Comparison of ENCODE assay signal across 7 mouse cellular contexts in the genomic region with DNA sequence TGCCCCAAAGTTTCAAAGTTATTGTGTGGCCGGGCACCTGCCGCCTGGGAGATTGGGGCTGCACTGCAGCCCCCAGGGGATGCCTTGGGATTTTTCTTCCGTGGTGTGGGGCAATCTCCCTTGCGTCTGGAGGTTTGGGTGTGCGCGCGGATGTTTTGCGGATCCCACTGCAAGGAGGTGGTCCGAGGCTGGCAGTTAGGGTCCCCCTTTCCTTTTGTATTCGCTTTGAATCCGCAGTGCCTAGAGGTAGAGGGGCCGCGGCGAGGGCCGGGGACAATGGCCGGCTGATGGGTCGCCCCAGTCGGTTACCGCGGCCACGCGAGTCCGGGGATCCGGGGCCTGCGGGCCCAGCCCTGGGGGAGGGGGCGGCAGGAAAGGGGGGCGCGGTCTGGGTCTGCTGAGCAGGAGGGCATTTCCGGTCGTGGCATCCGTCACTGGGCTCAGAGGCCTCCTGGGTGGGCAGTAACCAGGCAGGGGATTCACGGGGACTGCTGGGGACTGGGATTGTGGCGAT. TPM values are rescaled to one million over a fixed set of nuclear protein-coding genes. Genes with fewer than 3 reads are reported as not detected.
DNase-seq lines count a peak whose midpoint lies in the region; ATAC-seq and TF ChIP-seq lines count a peak whose summit lies in the region.

No protein-coding gene starts in this region.

- CTCF ChIA-PET in Patski (lab: Charles Lee) = no interaction called here

- H3K4me1 ChIP-seq in hindbrain, embryonic 16.5 days (ENCODE audit: control insufficient read depth, insufficient read depth, low read depth, low read length) = peaks cover 20% of the 10 kb centered on the region

- H3K27me3 ChIP-seq in Patski = no peaks in the 10 kb centered on the region
- no peaks in the 10 kb centered on the region for H3K27me3 ChIP-seq in hindbrain, embryonic 16.5 days (replicated peaks; ENCODE audit: control insufficient read depth, insufficient read depth, low read length)

- H3K36me3 ChIP-seq in hindbrain, embryonic 16.5 days (ENCODE audit: control insufficient read depth, insufficient read depth, low read length) = no peaks in the 10 kb centered on the region

- no peak for DNase-seq in Patski (ENCODE audit: low read depth, low spot score)
- DNase-seq in cerebellum, postnatal 14 days = peak; percentile 82
- DNase-seq in gastrocnemius, adult 18-20 months (ENCODE audit: low spot score) = peak; percentile 21
- peak; percentile 57 to 64 for DNase-seq in left cerebral cortex, postnatal 36 days (ENCODE audit: low spot score in 2 of 2)
- DNase-seq in right cerebral cortex, postnatal 4 days = peak; percentile 76

- peak overlapping the region; percentile 93 for H3K27ac ChIP-seq in hindbrain, embryonic 16.5 days (ENCODE audit: low read depth, low read length)

- TF ChIP-seq CTCF in Patski (IDR thresholded peaks at IDR 0.05) = no peak

- no peaks in the 10 kb centered on the region for H3K9me3 ChIP-seq in hindbrain, embryonic 16.5 days (ENCODE audit: control insufficient read depth, low read length)

- H3K4me3 ChIP-seq in hindbrain, embryonic 16.5 days (ENCODE audit: low read length) = peak overlapping the region; percentile 97

- under 1% methylated on average over 33 of the region's 33 CpGs for whole genome bisulfite sequencing in hindbrain, embryonic 16.5 days

- intact Hi-C loops in left cerebral cortex, postnatal 36 days (cut with DNase I) = loop anchor here (2.0 kb wide), 1 partner anchor 57 kb away; the partner anchor contains the start of gene Tef

- H3K9ac ChIP-seq in hindbrain, embryonic 16.5 days (ENCODE audit: low read depth, low read length) = peak overlapping the region; percentile 95

- peak overlapping the region; percentile 81 for H3K4me2 ChIP-seq in hindbrain, embryonic 16.5 days (ENCODE audit: low read length)

- peak; percentile 27 for ATAC-seq in Patski
- ATAC-seq in hindbrain, embryonic 16.5 days = peak; percentile 83
- 0 out of 2 replicates have a peak, but pooled peaks have one; percentile 15 for ATAC-seq in megakaryocyte-erythroid progenitor cell, adult 5-6 weeks (replicated peaks; ENCODE audit: low FRiP score, low TSS enrichment, poor library complexity, severe bottlenecking)

- in situ Hi-C loops in Patski (cut with MboI; ENCODE audit: low pct_unique_long_range_greater_than_20kb) = no loop called here

- POLR2A ChIA-PET in Patski (lab: Charles Lee) = interaction anchor here (0.9 kb wide), 1 partner anchor 65 kb away, joined by 3 read pairs; no protein-coding TSS in a partner anchor

RNA-seq across cellular contexts. Expression of gene Rangap1, which starts 0.3 kb away (rescaled TPM):
- polyA plus RNA-seq in Patski (2021) = 120 TPM
- total RNA-seq in gastrocnemius, adult 18-20 months (2021) = 10 to 100 TPM; 20.0 to 21.4 TPM
- 164 and 165 TPM in 2 replicates for polyA plus RNA-seq in hindbrain, embryonic 16.5 days (2015; fragmentation: Nextera tagmentation; extraction: Ambion mirVana)
- total RNA-seq in left cerebral cortex, postnatal 36 days (2021) = 100 to 1,000 TPM; 206 to 228 TPM
- total RNA-seq in megakaryocyte-erythroid progenitor cell, adult 5-6 weeks (2014; fragmentation: Nextera tagmentation) = 84.8 and 93.4 TPM in 2 replicates
- 111 and 144 TPM in 2 replicates for total RNA-seq in megakaryocyte-erythroid progenitor cell, adult 5-6 weeks (2017)

RNA-seq across cellular contexts. Expression of gene Zc3h7b, which starts 0.8 kb away (rescaled TPM):
- 90.0 TPM for polyA plus RNA-seq in Patski (2021)
- 10 to 100 TPM; 32.7 to 34.2 TPM for total RNA-seq in gastrocnemius, adult 18-20 months (2021)
- 39.3 and 49.6 TPM in 2 replicates for polyA plus RNA-seq in hindbrain, embryonic 16.5 days (2015; fragmentation: Nextera tagmentation; extraction: Ambion mirVana)
- 100 to 1,000 TPM; 177 to 182 TPM for total RNA-seq in left cerebral cortex, postnatal 36 days (2021)
- 34.9 and 35.7 TPM in 2 replicates for total RNA-seq in megakaryocyte-erythroid progenitor cell, adult 5-6 weeks (2014; fragmentation: Nextera tagmentation)
- total RNA-seq in megakaryocyte-erythroid progenitor cell, adult 5-6 weeks (2017) = 19.2 and 22.4 TPM in 2 replicates

RNA-seq across cellular contexts. Expression of gene Chadl, which starts 48.6 kb away (rescaled TPM):
- 9.1 TPM for polyA plus RNA-seq in Patski (2021)
- 1 to 10 TPM; 1.2 to 1.4 TPM for total RNA-seq in gastrocnemius, adult 18-20 months (2021)
- 39.2 and 42.2 TPM in 2 replicates for polyA plus RNA-seq in hindbrain, embryonic 16.5 days (2015; fragmentation: Nextera tagmentation; extraction: Ambion mirVana)
- 10 to 100 TPM; 17.3 to 20.8 TPM for total RNA-seq in left cerebral cortex, postnatal 36 days (2021)
- not detected in 2 replicates for total RNA-seq in megakaryocyte-erythroid progenitor cell, adult 5-6 weeks (2014; fragmentation: Nextera tagmentation)
- 0.09 TPM in 1 of 2 replicates, not detected in the other for total RNA-seq in megakaryocyte-erythroid progenitor cell, adult 5-6 weeks (2017)

RNA-seq across cellular contexts. Expression of gene Tef, which starts 56.6 kb away (rescaled TPM):
- 61.5 TPM for polyA plus RNA-seq in Patski (2021)
- total RNA-seq in gastrocnemius, adult 18-20 months (2021) = 100 to 1,000 TPM; 124 to 160 TPM
- polyA plus RNA-seq in hindbrain, embryonic 16.5 days (2015; fragmentation: Nextera tagmentation; extraction: Ambion mirVana) = 22.9 and 23.1 TPM in 2 replicates
- total RNA-seq in left cerebral cortex, postnatal 36 days (2021) = 100 to 1,000 TPM; 244 to 267 TPM
- total RNA-seq in megakaryocyte-erythroid progenitor cell, adult 5-6 weeks (2014; fragmentation: Nextera tagmentation) = 10.9 and 13.2 TPM in 2 replicates
- total RNA-seq in megakaryocyte-erythroid progenitor cell, adult 5-6 weeks (2017) = 12.7 and 14.4 TPM in 2 replicates

Comparison
In these comparisons a context has a peak if more than half of its experiments do, and no peak if none do; other contexts are left out.
1. ATAC-seq: peak in every context shown above with its lines; median percentile 83 in hindbrain, embryonic 16.5 days; 27 in Patski; 15 in megakaryocyte-erythroid progenitor cell, adult 5-6 weeks.
2. RNA of gene Zc3h7b, which starts 0.8 kb away (total RNA-seq): 177 to 182 TPM in left cerebral cortex, postnatal 36 days; 19.2 to 35.7 TPM in megakaryocyte-erythroid progenitor cell, adult 5-6 weeks and 32.7 to 34.2 TPM in gastrocnemius, adult 18-20 months; every median in the first group is over 4 times any median in the second.
3. RNA of gene Chadl, which starts 48.6 kb away (total RNA-seq): 17.3 to 20.8 TPM in left cerebral cortex, postnatal 36 days; 1.2 to 1.4 TPM in gastrocnemius, adult 18-20 months and 0.09 TPM in megakaryocyte-erythroid progenitor cell, adult 5-6 weeks; every median in the first group is over 4 times any median in the second.